Mouse (Mus musculus): Measurements from ENCODE around the gene Amdhd1. TPM values are rescaled to one million over a fixed set of nuclear protein-coding genes. Genes with fewer than 3 reads are reported as not detected.
A peak's percentile ranks its signal among the peaks of the same experiment; 100 is the strongest.

Amdhd1 gene
- polyA plus RNA-seq, 1 experiment from 2014 or later, result 0.11 TPM

DNA sequence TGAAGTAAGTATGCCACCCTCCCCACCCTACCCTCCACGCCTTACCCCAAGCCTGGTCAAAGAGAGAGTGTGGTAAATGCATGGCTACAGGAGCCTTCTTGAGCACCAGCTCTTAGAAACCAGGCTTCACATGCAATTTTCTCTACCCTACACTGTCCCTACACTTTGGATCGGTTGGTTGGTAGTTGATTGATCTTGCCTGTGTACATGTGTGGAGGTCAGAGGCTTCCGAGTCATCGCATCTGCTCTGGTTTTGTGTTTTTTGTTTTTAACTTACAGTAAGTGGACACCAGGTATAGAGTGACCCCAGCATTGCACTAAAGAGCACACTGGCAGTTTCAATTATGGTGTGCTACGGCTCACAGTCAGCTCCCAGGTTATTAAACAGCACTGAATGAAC is 4.3 kb upstream of the Amdhd1 start:
- H3K27ac ChIP-seq (ENCODE audit: low read depth, low read length), result no peak overlapping the region
- H3K4me1 ChIP-seq (ENCODE audit: control insufficient read depth, insufficient read depth, low read length), result peaks cover 4% of the 10 kb centered on the region; the same call in 1 of the 2 replicates
- H3K9ac ChIP-seq (ENCODE audit: low read length), result no peak overlapping the region
- ATAC-seq (ENCODE audit: low FRiP score) (no peak), DNase-seq (ENCODE audit: low spot score, missing footprints) (no peak)
- 79% methylated on average over 5 of the region's 5 CpGs for WGBS
- no peaks in the 10 kb centered on the region for H3K9me3 ChIP-seq (ENCODE audit: control insufficient read depth, low read length)
- no peak overlapping the region for H3K4me3 ChIP-seq (ENCODE audit: low read depth, low read length)
- no peak overlapping the region for H3K4me2 ChIP-seq
- H3K27me3 ChIP-seq (ENCODE audit: control insufficient read depth, insufficient read depth, low read length), result no peaks in the 10 kb centered on the region
- no peaks in the 10 kb centered on the region for H3K36me3 ChIP-seq (ENCODE audit: control insufficient read depth, insufficient read depth, low read length)

GRCm38 (mm10) chr10:93543176-93543575 is 3.3 kb upstream of the Amdhd1 start:
- no peak for ATAC-seq (ENCODE audit: low FRiP score)
- Histone ChIP-seq H3K36me3 (ENCODE audit: control insufficient read depth, insufficient read depth, low read length) (no peaks in the 10 kb centered on the region), H3K4me2 (no peak overlapping the region), H3K9ac (ENCODE audit: low read length) (no peak overlapping the region), H3K4me3 (ENCODE audit: low read depth, low read length) (no peak overlapping the region), H3K27me3 (ENCODE audit: control insufficient read depth, insufficient read depth, low read length) (no peaks in the 10 kb centered on the region; the same call in 1 of the 2 replicates), H3K9me3 (ENCODE audit: control insufficient read depth, low read length) (no peaks in the 10 kb centered on the region), H3K27ac (ENCODE audit: low read depth, low read length) (no peak overlapping the region), H3K4me1 (ENCODE audit: control insufficient read depth, insufficient read depth, low read length) (peaks cover 4% of the 10 kb centered on the region; the same call in 1 of the 2 replicates)
- DNase-seq (ENCODE audit: low spot score, missing footprints), result no peak
- 53% methylated on average over 6 of the region's 6 CpGs for WGBS

DNA sequence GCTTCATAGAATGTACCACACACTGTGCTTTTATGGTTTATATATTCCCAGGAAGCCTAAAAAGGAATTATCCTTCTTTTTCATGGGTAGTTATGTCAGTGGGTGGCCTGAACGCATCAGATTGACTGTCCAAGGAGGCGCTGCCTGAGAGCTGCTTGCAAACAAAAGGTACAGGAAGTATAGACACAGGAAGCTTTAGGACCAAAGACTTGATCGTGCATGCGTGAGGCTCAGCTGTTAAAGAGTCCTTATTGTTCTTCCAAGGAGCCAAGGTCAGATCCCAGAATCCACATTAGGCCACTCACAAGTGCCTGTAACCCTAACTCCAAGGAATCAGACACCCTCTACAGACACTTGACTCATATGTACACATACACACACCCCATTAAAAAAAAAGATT is 2.5 kb upstream of the Amdhd1 start:
- Histone ChIP-seq H3K36me3 (ENCODE audit: control insufficient read depth, insufficient read depth, low read length) (no peaks in the 10 kb centered on the region), H3K4me3 (ENCODE audit: low read depth, low read length) (no peak overlapping the region), H3K27ac (ENCODE audit: low read depth, low read length) (no peak overlapping the region), H3K9me3 (ENCODE audit: control insufficient read depth, low read length) (no peaks in the 10 kb centered on the region), H3K4me1 (ENCODE audit: control insufficient read depth, insufficient read depth, low read length) (peaks cover 4% of the 10 kb centered on the region; the same call in 1 of the 2 replicates), H3K9ac (ENCODE audit: low read length) (no peak overlapping the region), H3K27me3 (ENCODE audit: control insufficient read depth, insufficient read depth, low read length) (no peaks in the 10 kb centered on the region; the same call in 1 of the 2 replicates), H3K4me2 (no peak overlapping the region)
- DNase-seq (ENCODE audit: low spot score, missing footprints) (no peak), ATAC-seq (ENCODE audit: low FRiP score) (no peak)
- WGBS, result 24% methylated on average over 4 of the region's 4 CpGs

GRCm38 (mm10) chr10:93541585-93541984 is 1.8 kb upstream of the Amdhd1 start:
- H3K27ac ChIP-seq (ENCODE audit: low read depth, low read length), result no peak overlapping the region
- no peaks in the 10 kb centered on the region; the same call in 1 of the 2 replicates for H3K27me3 ChIP-seq (ENCODE audit: control insufficient read depth, insufficient read depth, low read length)
- H3K36me3 ChIP-seq (ENCODE audit: control insufficient read depth, insufficient read depth, low read length), result no peaks in the 10 kb centered on the region
- no peak overlapping the region for H3K4me3 ChIP-seq (ENCODE audit: low read depth, low read length)
- no peak for ATAC-seq (ENCODE audit: low FRiP score)
- no peak overlapping the region for H3K9ac ChIP-seq (ENCODE audit: low read length)
- H3K4me2 ChIP-seq, result no peak overlapping the region
- no peaks in the 10 kb centered on the region for H3K9me3 ChIP-seq (ENCODE audit: control insufficient read depth, low read length)
- WGBS, result 92% methylated on average over 1 of the region's 1 CpGs
- no peak for DNase-seq (ENCODE audit: low spot score, missing footprints)
- H3K4me1 ChIP-seq (ENCODE audit: control insufficient read depth, insufficient read depth, low read length), result peaks cover 4% of the 10 kb centered on the region; the same call in 1 of the 2 replicates

- H3K4me2 ChIP-seq, result peak within 1 kb of the TSS; percentile 59
- H3K4me1 ChIP-seq (ENCODE audit: control insufficient read depth, insufficient read depth, low read length), result peaks cover 4% of the 10 kb centered on the region; the same call in 1 of the 2 replicates
- DNase-seq (ENCODE audit: low spot score, missing footprints) (no peak), ATAC-seq (ENCODE audit: low FRiP score) (peak; percentile 43; the same call in 1 of the 2 replicates)
- H3K27ac ChIP-seq (ENCODE audit: low read depth, low read length), result no peak within 1 kb of the TSS
- H3K4me3 ChIP-seq (ENCODE audit: low read depth, low read length), result peak within 1 kb of the TSS; percentile 31
- no peaks in the 10 kb centered on the region; the same call in 1 of the 2 replicates for H3K27me3 ChIP-seq (ENCODE audit: control insufficient read depth, insufficient read depth, low read length)
- no peaks in the 10 kb centered on the region for H3K36me3 ChIP-seq (ENCODE audit: control insufficient read depth, insufficient read depth, low read length)
- peak within 1 kb of the TSS; percentile 54 for H3K9ac ChIP-seq (ENCODE audit: low read length)
- no peaks in the 10 kb centered on the region for H3K9me3 ChIP-seq (ENCODE audit: control insufficient read depth, low read length)
- 75% methylated on average over 17 of the region's 17 CpGs for WGBS
Observed at GRCm38 (mm10) chr10:93540431-93541210, 788 bp upstream of the Amdhd1 start, which contains the start of gene Ccdc38. Gene Ccdc38, plus strand, starts transcription at chr10:93540632.

GRCm38 (mm10) chr10:93538818-93539217 is 1.0 kb downstream of the Amdhd1 start:
- H3K27me3 ChIP-seq (ENCODE audit: control insufficient read depth, insufficient read depth, low read length), result no peaks in the 10 kb centered on the region; the same call in 1 of the 2 replicates
- ATAC-seq (ENCODE audit: low FRiP score) (no peak), DNase-seq (ENCODE audit: low spot score, missing footprints) (no peak)
- peaks cover 6% of the 10 kb centered on the region; the same call in 1 of the 2 replicates for H3K4me1 ChIP-seq (ENCODE audit: control insufficient read depth, insufficient read depth, low read length)
- H3K27ac ChIP-seq (ENCODE audit: low read depth, low read length), result no peak overlapping the region
- no peak overlapping the region for H3K4me2 ChIP-seq
- H3K36me3 ChIP-seq (ENCODE audit: control insufficient read depth, insufficient read depth, low read length), result no peaks in the 10 kb centered on the region
- WGBS, result 49% methylated on average over 6 of the region's 6 CpGs
- H3K9ac ChIP-seq (ENCODE audit: low read length), result no peak overlapping the region
- H3K4me3 ChIP-seq (ENCODE audit: low read depth, low read length), result no peak overlapping the region
- H3K9me3 ChIP-seq (ENCODE audit: control insufficient read depth, low read length), result no peaks in the 10 kb centered on the region

GRCm38 (mm10) chr10:93538287-93538686 is 1.5 kb downstream of the Amdhd1 start:
- H3K36me3 ChIP-seq (ENCODE audit: control insufficient read depth, insufficient read depth, low read length), result no peaks in the 10 kb centered on the region
- H3K27ac ChIP-seq (ENCODE audit: low read depth, low read length), result no peak overlapping the region
- peaks cover 6% of the 10 kb centered on the region; the same call in 1 of the 2 replicates for H3K4me1 ChIP-seq (ENCODE audit: control insufficient read depth, insufficient read depth, low read length)
- H3K4me2 ChIP-seq, result no peak overlapping the region
- no peak overlapping the region for H3K9ac ChIP-seq (ENCODE audit: low read length)
- H3K4me3 ChIP-seq (ENCODE audit: low read depth, low read length), result no peak overlapping the region
- 98% methylated on average over 2 of the region's 2 CpGs for WGBS
- no peaks in the 10 kb centered on the region; the same call in 1 of the 2 replicates for H3K27me3 ChIP-seq (ENCODE audit: control insufficient read depth, insufficient read depth, low read length)
- no peak for ATAC-seq (ENCODE audit: low FRiP score)
- no peaks in the 10 kb centered on the region for H3K9me3 ChIP-seq (ENCODE audit: control insufficient read depth, low read length)
- no peak for DNase-seq (ENCODE audit: low spot score, missing footprints)

- Histone ChIP-seq H3K27me3 (ENCODE audit: control insufficient read depth, insufficient read depth, low read length) (no peaks in the 10 kb centered on the region), H3K9ac (ENCODE audit: low read length) (no peak overlapping the region), H3K4me2 (no peak overlapping the region), H3K27ac (ENCODE audit: low read depth, low read length) (no peak overlapping the region), H3K4me3 (ENCODE audit: low read depth, low read length) (no peak overlapping the region), H3K36me3 (ENCODE audit: control insufficient read depth, insufficient read depth, low read length) (no peaks in the 10 kb centered on the region), H3K4me1 (ENCODE audit: control insufficient read depth, insufficient read depth, low read length) (no peaks in the 10 kb centered on the region), H3K9me3 (ENCODE audit: control insufficient read depth, low read length) (no peaks in the 10 kb centered on the region; the same call in 1 of the 2 replicates)
- ATAC-seq (ENCODE audit: low FRiP score), result no peak
- DNase-seq (ENCODE audit: low spot score, missing footprints), result no peak
- 81% methylated on average over 1 of the region's 1 CpGs for WGBS
Observed at GRCm38 (mm10) chr10:93525329-93525728, 14.5 kb downstream of the Amdhd1 start.

GRCm38 (mm10) chr10:93520994-93521393 is 18.8 kb downstream of the Amdhd1 start:
- H3K27me3 ChIP-seq (ENCODE audit: control insufficient read depth, insufficient read depth, low read length), result no peaks in the 10 kb centered on the region
- no peak overlapping the region for H3K4me3 ChIP-seq (ENCODE audit: low read depth, low read length)
- no peaks in the 10 kb centered on the region for H3K4me1 ChIP-seq (ENCODE audit: control insufficient read depth, insufficient read depth, low read length)
- DNase-seq (ENCODE audit: low spot score, missing footprints) (no peak), ATAC-seq (ENCODE audit: low FRiP score) (no peak)
- no peaks in the 10 kb centered on the region for H3K9me3 ChIP-seq (ENCODE audit: control insufficient read depth, low read length)
- no peak overlapping the region for H3K9ac ChIP-seq (ENCODE audit: low read length)
- WGBS, result 92% methylated on average over 4 of the region's 4 CpGs
- no peak overlapping the region for H3K27ac ChIP-seq (ENCODE audit: low read depth, low read length)
- H3K36me3 ChIP-seq (ENCODE audit: control insufficient read depth, insufficient read depth, low read length), result no peaks in the 10 kb centered on the region
- H3K4me2 ChIP-seq, result no peak overlapping the region

All from midbrain, embryonic 11.5 days (tissue).